Mouse (Mus musculus) forebrain, postnatal 0 days (tissue): ENCODE data around the gene Mrps5. TPM values are rescaled to one million over a fixed set of nuclear protein-coding genes. Genes with fewer than 3 reads are reported as not detected.

Source experiments
- ATAC-seq: fragments of 200-750 bp; cut with Nextera tagmentation; 2 replicates; pipeline ENCODE4 v1.8.0; 2017; ENCODE audit warnings: mild to moderate bottlenecking, moderate library complexity
- DNase-seq: peaks from one replicate; pipeline ENCODE4 v3.0.0-alpha.2; 2015
- H3K27ac ChIP-seq: fragments of 300-500 bp; sonication (generic); 2 replicates; pipeline ENCODE4 v1.5.1; 2014; ENCODE audit warnings: low read depth, mild to moderate bottlenecking, antibody characterized with exemption, low read length, moderate library complexity, mixed read lengths
- H3K27me3 ChIP-seq: fragments of 300-500 bp; sonication (generic); 2 replicates; pipeline ENCODE4 v1.6.1; 2014; ENCODE audit warnings: mild to moderate bottlenecking, low read length, mixed read lengths; ENCODE audit not compliant: insufficient read depth
- H3K36me3 ChIP-seq: fragments of 300-500 bp; sonication (generic); 2 replicates; pipeline ENCODE4 v1.6.1; 2014; ENCODE audit warnings: mild to moderate bottlenecking, moderate library complexity; ENCODE audit not compliant: insufficient read depth
- H3K4me1 ChIP-seq: fragments of 300-500 bp; sonication (generic); 2 replicates; pipeline ENCODE4 v1.6.1; 2014; ENCODE audit warnings: antibody characterized with exemption; ENCODE audit not compliant: insufficient read depth
- H3K4me2 ChIP-seq: fragments of 300-500 bp; sonication (generic); 2 replicates; pipeline ENCODE4 v1.6.1; 2014; ENCODE audit warnings: low read depth, mild to moderate bottlenecking, moderate library complexity
- H3K4me3 ChIP-seq: fragments of 300-500 bp; sonication (generic); 2 replicates; pipeline ENCODE4 v1.5.1; 2014; ENCODE audit warnings: low read depth, low read length, mixed read lengths
- H3K9ac ChIP-seq: fragments of 300-500 bp; sonication (generic); 2 replicates; pipeline ENCODE4 v1.6.1; 2014; ENCODE audit warnings: mild to moderate bottlenecking
- H3K9me3 ChIP-seq: fragments of 300-500 bp; sonication (generic); 2 replicates; pipeline ENCODE4 v1.6.1; 2016; ENCODE audit warnings: low read length
- CTCF ChIP-seq: sonication (generic); IDR thresholded peaks from 2 replicates; pipeline ENCODE4 v1.5.1; 2016; ENCODE audit warnings: antibody characterized with exemption, control low read depth, low read depth
- WGBS: fragments of 180-500 bp; shearing (Covaris S2); extraction: QIAGEN DNeasy Blood & Tissue Kit; methylation state at CpG from one replicate; pipeline ENCODE4 v1.1.7; 2014; 5-methylcytosine and 5-hydroxymethylcytosine counted together
- polyA plus RNA-seq: library from polyadenylated mRNA; unstranded; fragments of >200 nt; fragmentation: Nextera tagmentation; extraction: Ambion mirVana; gene quantifications from 2 replicates; pipeline ENCODE4 v1.2.1, GENCODE M21; 2015
- total RNA-seq: library from RNA; depleted of rRNA; stranded (reverse); fragments of >200 nt; gene quantifications from 2 replicates; pipeline ENCODE4 v1.2.3, GENCODE M21; 2014; rRNA removed

Mrps5 gene
- total and polyA plus RNA-seq, 2 experiments from 2014 or later, result 85.2 to 142 TPM

GRCm38 (mm10) chr2:127652335-127652734 lies 65.3 kb downstream of the Mrps5 start:
- TF ChIP-seq CTCF, result no peak
- Histone ChIP-seq H3K27ac (no peak overlapping the region), H3K4me3 (no peak overlapping the region), H3K9me3 (no peaks in the 10 kb centered on the region), H3K36me3 (no peaks in the 10 kb centered on the region), H3K27me3 (peaks cover 27% of the 10 kb centered on the region), H3K4me1 (no peaks in the 10 kb centered on the region), H3K4me2 (no peak overlapping the region), H3K9ac (no peak overlapping the region)
- DNase-seq (no peak), ATAC-seq (no peak)

- 96% methylated on average over 2 of the region's 2 CpGs for WGBS
- Histone ChIP-seq H3K4me2 (no peak overlapping the region), H3K36me3 (no peaks in the 10 kb centered on the region), H3K4me1 (no peaks in the 10 kb centered on the region), H3K27ac (no peak overlapping the region), H3K27me3 (peaks cover 32% of the 10 kb centered on the region), H3K4me3 (no peak overlapping the region), H3K9ac (no peak overlapping the region), H3K9me3 (no peaks in the 10 kb centered on the region)
- no peak for TF ChIP-seq CTCF
- ATAC-seq (no peak), DNase-seq (no peak)
These were observed 65.8 kb downstream of the Mrps5 start for GRCm38 (mm10) chr2:127652805-127653204.

- TF ChIP-seq CTCF, result no peak
- no peaks in the 10 kb centered on the region for H3K4me1 ChIP-seq
- H3K27me3 ChIP-seq, result peaks cover 32% of the 10 kb centered on the region
- H3K4me3 ChIP-seq, result no peak overlapping the region
- H3K36me3 ChIP-seq, result no peaks in the 10 kb centered on the region
- H3K4me2 ChIP-seq, result no peak overlapping the region
- DNase-seq, result no peak
- no peak overlapping the region for H3K27ac ChIP-seq
- no peaks in the 10 kb centered on the region for H3K9me3 ChIP-seq
- no peak for ATAC-seq
- no peak overlapping the region for H3K9ac ChIP-seq
- WGBS, result 37% methylated on average over 3 of the region's 3 CpGs
These were observed 67.8 kb downstream of the Mrps5 start for GRCm38 (mm10) chr2:127654786-127655185.

- Histone ChIP-seq H3K4me2 (no peak overlapping the region; the same call in 1 of the 2 replicates), H3K27ac (no peak overlapping the region), H3K4me1 (no peaks in the 10 kb centered on the region), H3K4me3 (peak overlapping the region; percentile 37; the same call in 1 of the 2 replicates), H3K27me3 (peaks cover 32% of the 10 kb centered on the region), H3K9me3 (no peaks in the 10 kb centered on the region), H3K9ac (no peak overlapping the region), H3K36me3 (no peaks in the 10 kb centered on the region)
- WGBS, result 5% methylated on average over 9 of the region's 9 CpGs
- ATAC-seq, result no peak
- no peak for TF ChIP-seq CTCF
- no peak for DNase-seq
These were observed 68.4 kb downstream of the Mrps5 start for GRCm38 (mm10) chr2:127655419-127655818.

GRCm38 (mm10) chr2:127656086-127656720 lies 69.2 kb downstream of the Mrps5 start, which contains the start of gene Mal:
Mal (minus strand) TSS chr2:127656695.
- Histone ChIP-seq H3K9ac (no peak within 1 kb of the TSS), H3K4me2 (peak within 1 kb of the TSS; percentile 64), H3K27ac (no peak within 1 kb of the TSS), H3K9me3 (no peaks in the 10 kb centered on the region), H3K27me3 (peaks cover 32% of the 10 kb centered on the region), H3K4me1 (no peaks in the 10 kb centered on the region), H3K4me3 (peak within 1 kb of the TSS; percentile 37), H3K36me3 (no peaks in the 10 kb centered on the region)
- TF ChIP-seq CTCF, result no peak; the same call in 1 of the 2 replicates
- DNase-seq (no peak), ATAC-seq (no peak)
- under 1% methylated on average over 42 of the region's 43 CpGs for WGBS

Other genes with a start within 250 kb of the Mrps5 start
- not detected in 2 replicates for gene Astl, start 248.6 kb upstream of the Mrps5 start, total RNA-seq
- gene Astl, start 248.6 kb upstream of the Mrps5 start, polyA plus RNA-seq, result not detected in 2 replicates
- gene Adra2b, start 224.0 kb upstream of the Mrps5 start, total RNA-seq, result 0.46 and 0.67 TPM in 2 replicates
- gene Adra2b, start 224.0 kb upstream of the Mrps5 start, polyA plus RNA-seq, result 0.38 and 0.80 TPM in 2 replicates
- 0.38 TPM in 1 of 2 replicates, not detected in the other for gene Gpat2, start 162.0 kb upstream of the Mrps5 start, total RNA-seq
- 0.06 and 0.11 TPM in 2 replicates for gene Gpat2, start 162.0 kb upstream of the Mrps5 start, polyA plus RNA-seq
- gene Fahd2a, start 142.7 kb upstream of the Mrps5 start, total RNA-seq, result 26.3 and 28.8 TPM in 2 replicates
- gene Fahd2a, start 142.7 kb upstream of the Mrps5 start, polyA plus RNA-seq, result 27.1 and 27.4 TPM in 2 replicates
- gene Kcnip3, start 65.1 kb upstream of the Mrps5 start, total RNA-seq, result 27.8 and 31.2 TPM in 2 replicates
- gene Kcnip3, start 65.1 kb upstream of the Mrps5 start, polyA plus RNA-seq, result 15.8 and 20.1 TPM in 2 replicates
- not detected in 2 replicates for gene Prom2, start 45.8 kb upstream of the Mrps5 start, total RNA-seq
- gene Prom2, start 45.8 kb upstream of the Mrps5 start, polyA plus RNA-seq, result 0.04 TPM in 1 of 2 replicates, not detected in the other
- 7.4 and 8.2 TPM in 2 replicates for gene Zfp661, start 128 bp upstream of the Mrps5 start, total RNA-seq
- 4.1 and 5.0 TPM in 2 replicates for gene Zfp661, start 128 bp upstream of the Mrps5 start, polyA plus RNA-seq
- gene Mal, start 69.5 kb downstream of the Mrps5 start, total RNA-seq, result 2.5 and 2.7 TPM in 2 replicates
- gene Mal, start 69.5 kb downstream of the Mrps5 start, polyA plus RNA-seq, result 1.8 and 2.1 TPM in 2 replicates
- 0.46 and 1.3 TPM in 2 replicates for gene Mall, start 142.7 kb downstream of the Mrps5 start, total RNA-seq
- gene Mall, start 142.7 kb downstream of the Mrps5 start, polyA plus RNA-seq, result 0.34 and 0.52 TPM in 2 replicates
- 12.7 and 14.7 TPM in 2 replicates for gene Nphp1, start 201.7 kb downstream of the Mrps5 start, total RNA-seq
- 17.6 and 19.9 TPM in 2 replicates for gene Nphp1, start 201.7 kb downstream of the Mrps5 start, polyA plus RNA-seq
- 24.3 and 36.9 TPM in 2 replicates for gene Mtln, start 205.3 kb downstream of the Mrps5 start, total RNA-seq
- gene Mtln, start 205.3 kb downstream of the Mrps5 start, polyA plus RNA-seq, result 49.9 and 63.3 TPM in 2 replicates
- gene Bub1, start 244.6 kb downstream of the Mrps5 start, total RNA-seq, result 3.9 and 5.2 TPM in 2 replicates
- gene Bub1, start 244.6 kb downstream of the Mrps5 start, polyA plus RNA-seq, result 3.3 and 3.7 TPM in 2 replicates